Mouse (Mus musculus) forebrain, embryonic 12.5 days (tissue): ENCODE data around the gene Abcd2. TPM values are rescaled to one million over a fixed set of nuclear protein-coding genes. Genes with fewer than 3 reads are reported as not detected.

ENCODE experiments used
- ATAC-seq: fragments of 200-750 bp; cut with Nextera tagmentation; 2 replicates; pipeline ENCODE4 v1.8.0; 2017; ENCODE audit warnings: moderate TSS enrichment; ENCODE audit not compliant: low FRiP score
- H3K27ac ChIP-seq: fragments of 300-500 bp; sonication (generic); 2 replicates; pipeline ENCODE4 v1.5.1; 2016; ENCODE audit warnings: mild to moderate bottlenecking
- H3K27me3 ChIP-seq: fragments of 300-500 bp; sonication (generic); 2 replicates; pipeline ENCODE4 v1.6.1; 2016; ENCODE audit warnings: mild to moderate bottlenecking
- H3K36me3 ChIP-seq: fragments of 300-500 bp; sonication (generic); replicated peaks from 2 replicates; pipeline ENCODE4 v1.6.1; 2016; ENCODE audit warnings: mild to moderate bottlenecking
- H3K4me1 ChIP-seq: fragments of 300-500 bp; sonication (generic); 2 replicates; pipeline ENCODE4 v1.6.1; 2016
- H3K4me2 ChIP-seq: fragments of 300-500 bp; sonication (generic); 2 replicates; pipeline ENCODE4 v1.6.1; 2016; ENCODE audit warnings: mild to moderate bottlenecking, moderate library complexity
- H3K4me3 ChIP-seq: fragments of 300-500 bp; sonication (generic); replicated peaks from 2 replicates; pipeline ENCODE4 v1.5.1; 2016; ENCODE audit warnings: mild to moderate bottlenecking
- H3K9ac ChIP-seq: fragments of 300-500 bp; sonication (generic); 2 replicates; pipeline ENCODE4 v1.6.1; 2016; ENCODE audit warnings: mild to moderate bottlenecking
- H3K9me3 ChIP-seq: fragments of 300-500 bp; sonication (generic); 2 replicates; pipeline ENCODE4 v1.6.1; 2016
- WGBS: fragments of 180-500 bp; shearing (Covaris S2); methylation state at CpG from one replicate; pipeline ENCODE4 v1.1.7; 2016; 5-methylcytosine and 5-hydroxymethylcytosine counted together
- polyA plus RNA-seq: library from polyadenylated mRNA; unstranded; fragments of >200 nt; fragmentation: Nextera tagmentation; extraction: Ambion mirVana; gene quantifications from 2 replicates; pipeline ENCODE4 v1.2.1, GENCODE M21; 2016

Gene Abcd2
- polyA plus RNA-seq, 1 experiment from 2014 or later: 28.7 TPM

DNA sequence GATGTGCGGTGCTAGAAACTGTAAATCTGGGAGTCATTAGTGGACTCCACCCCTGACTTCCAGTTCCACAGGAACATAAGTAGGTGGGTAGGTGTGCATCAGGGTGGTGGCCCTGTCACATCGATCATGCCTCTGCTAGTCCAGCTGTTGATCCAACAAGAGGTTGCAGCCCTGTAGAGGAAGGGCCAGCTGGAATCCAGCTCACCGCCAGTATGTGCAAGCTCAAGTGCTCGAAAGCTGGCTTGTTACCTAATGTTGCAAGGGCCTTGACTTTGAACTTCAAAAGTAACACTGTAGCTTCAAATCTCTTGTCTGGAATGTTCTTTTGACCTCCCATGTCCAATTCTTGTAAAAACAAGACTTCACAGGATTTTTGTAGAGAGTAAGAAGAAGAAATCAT lies 67.0 kb downstream of the Abcd2 start:
- Histone ChIP-seq H3K36me3 (no peaks in the 10 kb centered on the region), H3K4me1 (no peaks in the 10 kb centered on the region), H3K27ac (no peak overlapping the region), H3K9me3 (no peaks in the 10 kb centered on the region), H3K27me3 (no peaks in the 10 kb centered on the region), H3K4me3 (no peak overlapping the region), H3K9ac (no peak overlapping the region), H3K4me2 (no peak overlapping the region)
- ATAC-seq: no peak
- WGBS: 92% methylated on average over 4 of the region's 4 CpGs

- Histone ChIP-seq H3K36me3 (no peaks in the 10 kb centered on the region), H3K4me3 (no peak overlapping the region), H3K4me1 (no peaks in the 10 kb centered on the region), H3K27ac (no peak overlapping the region), H3K27me3 (no peaks in the 10 kb centered on the region), H3K4me2 (no peak overlapping the region), H3K9ac (no peak overlapping the region), H3K9me3 (no peaks in the 10 kb centered on the region)
- ATAC-seq: no peak
- WGBS: 86% methylated on average over 7 of the region's 7 CpGs
Measured at GRCm38 (mm10) chr15:91112555-91113209, 78.9 kb downstream of the Abcd2 start.

- Histone ChIP-seq H3K9me3 (no peaks in the 10 kb centered on the region), H3K4me2 (no peak overlapping the region), H3K27ac (no peak overlapping the region), H3K4me3 (no peak overlapping the region), H3K4me1 (peaks cover 4% of the 10 kb centered on the region; the same call in 1 of the 2 replicates), H3K36me3 (no peaks in the 10 kb centered on the region), H3K27me3 (no peaks in the 10 kb centered on the region), H3K9ac (no peak overlapping the region)
- WGBS: 95% methylated on average over 5 of the region's 5 CpGs
- ATAC-seq: no peak
Measured at GRCm38 (mm10) chr15:91108102-91108659, 83.4 kb downstream of the Abcd2 start.

DNA sequence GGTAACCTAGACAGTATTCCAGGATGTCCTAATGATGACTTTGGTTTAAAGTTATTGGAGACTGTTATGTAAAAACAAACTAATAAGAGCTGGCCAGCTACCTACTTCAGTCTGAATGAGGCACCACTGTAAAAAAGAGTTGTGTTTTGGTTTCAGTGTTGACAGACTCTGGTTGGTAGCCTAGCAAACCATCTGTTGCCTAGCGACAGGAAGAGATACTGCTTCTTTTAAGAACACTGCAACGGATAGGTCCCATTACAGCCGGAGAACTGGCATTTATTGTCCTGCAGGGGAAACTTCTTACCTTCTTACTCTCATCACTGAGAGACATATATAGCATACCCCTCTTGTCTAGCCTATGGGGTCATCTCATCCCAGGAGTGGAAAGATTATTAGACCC lies 86.7 kb downstream of the Abcd2 start:
- H3K27ac ChIP-seq: no peak overlapping the region
- no peaks in the 10 kb centered on the region for H3K9me3 ChIP-seq
- H3K4me3 ChIP-seq: no peak overlapping the region
- H3K36me3 ChIP-seq: no peaks in the 10 kb centered on the region
- ATAC-seq: no peak
- no peak overlapping the region for H3K9ac ChIP-seq
- H3K27me3 ChIP-seq: no peaks in the 10 kb centered on the region
- no peak overlapping the region for H3K4me2 ChIP-seq
- 50% methylated on average over 3 of the region's 3 CpGs for whole genome bisulfite sequencing
- peaks cover 4% of the 10 kb centered on the region; the same call in 1 of the 2 replicates for H3K4me1 ChIP-seq

- H3K9me3 ChIP-seq: no peaks in the 10 kb centered on the region
- no peaks in the 10 kb centered on the region for H3K36me3 ChIP-seq
- no peak overlapping the region for H3K9ac ChIP-seq
- H3K4me1 ChIP-seq: peaks cover 4% of the 10 kb centered on the region; the same call in 1 of the 2 replicates
- H3K27me3 ChIP-seq: no peaks in the 10 kb centered on the region
- no peak overlapping the region for H3K4me2 ChIP-seq
- WGBS: 89% methylated on average over 1 of the region's 1 CpGs
- no peak overlapping the region for H3K4me3 ChIP-seq
- no peak overlapping the region for H3K27ac ChIP-seq
- ATAC-seq: no peak
Measured at GRCm38 (mm10) chr15:91104276-91104675, 87.3 kb downstream of the Abcd2 start.

DNA sequence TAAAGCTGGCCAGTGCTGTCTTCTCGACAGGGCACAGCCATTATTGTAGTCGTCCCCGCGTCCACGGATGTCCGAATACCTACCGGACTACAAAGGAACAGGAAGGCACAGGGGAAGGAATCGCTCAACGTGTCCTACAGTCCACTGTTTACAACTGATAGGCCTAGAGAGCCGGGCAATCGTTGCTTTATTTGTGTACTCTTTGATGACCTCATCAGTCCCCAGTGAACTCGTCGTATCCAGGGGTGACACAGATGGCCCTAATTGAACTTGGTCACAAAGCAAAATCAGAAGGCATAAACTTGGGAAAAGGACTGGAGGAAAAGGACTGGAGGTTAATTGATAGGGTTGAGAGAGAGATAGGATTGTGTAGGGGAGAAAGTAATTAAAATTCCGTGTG lies 87.8 kb downstream of the Abcd2 start:
- Histone ChIP-seq H3K4me2 (no peak overlapping the region), H3K4me3 (no peak overlapping the region), H3K9me3 (no peaks in the 10 kb centered on the region), H3K9ac (no peak overlapping the region), H3K27ac (no peak overlapping the region), H3K36me3 (no peaks in the 10 kb centered on the region), H3K4me1 (peaks cover 4% of the 10 kb centered on the region; the same call in 1 of the 2 replicates), H3K27me3 (no peaks in the 10 kb centered on the region)
- WGBS: 75% methylated on average over 14 of the region's 14 CpGs
- ATAC-seq: no peak

DNA sequence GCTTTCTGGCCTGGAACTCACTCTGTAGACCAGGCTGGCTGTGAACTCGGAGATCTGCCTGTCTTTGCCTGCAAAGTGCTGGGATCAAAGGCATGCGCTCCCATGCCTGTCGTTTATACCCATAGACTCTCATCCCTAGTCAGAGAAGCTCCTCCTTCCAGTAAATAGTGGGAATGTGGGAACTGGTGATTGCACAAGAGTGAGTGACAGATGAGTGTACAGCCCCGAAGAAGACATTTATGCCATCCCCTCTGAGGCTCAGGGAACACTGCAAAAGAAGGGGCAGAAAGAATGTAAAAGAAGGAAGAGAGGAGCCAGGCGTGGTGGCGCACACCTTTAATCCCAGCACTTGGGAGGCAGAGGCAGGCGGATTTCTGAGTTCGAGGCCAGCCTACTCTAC lies 88.3 kb downstream of the Abcd2 start:
- H3K27me3 ChIP-seq: no peaks in the 10 kb centered on the region
- no peaks in the 10 kb centered on the region for H3K36me3 ChIP-seq
- no peak overlapping the region for H3K4me3 ChIP-seq
- no peaks in the 10 kb centered on the region for H3K9me3 ChIP-seq
- no peak overlapping the region for H3K9ac ChIP-seq
- 95% methylated on average over 8 of the region's 8 CpGs for WGBS
- H3K4me2 ChIP-seq: no peak overlapping the region
- H3K4me1 ChIP-seq: peaks cover 4% of the 10 kb centered on the region; the same call in 1 of the 2 replicates
- no peak overlapping the region for H3K27ac ChIP-seq
- ATAC-seq: no peak

GRCm38 (mm10) chr15:91096606-91097005 lies 95.0 kb downstream of the Abcd2 start:
- no peak for ATAC-seq
- WGBS: 88% methylated on average over 6 of the region's 6 CpGs
- H3K27me3 ChIP-seq: no peaks in the 10 kb centered on the region

More at GRCm38 (mm10) chr15:91096606-91097005, 95.0 kb downstream of the Abcd2 start:
- H3K27ac ChIP-seq: no peak overlapping the region
- peaks cover 9% of the 10 kb centered on the region for H3K4me1 ChIP-seq
- no peak overlapping the region for H3K9ac ChIP-seq
- H3K4me3 ChIP-seq: no peak overlapping the region
- H3K36me3 ChIP-seq: no peaks in the 10 kb centered on the region
- no peak overlapping the region for H3K4me2 ChIP-seq
- H3K9me3 ChIP-seq: no peaks in the 10 kb centered on the region

Other genes starting within 250 kb of the Abcd2 start
- 49.5 and 49.6 TPM in 2 replicates for gene Kif21a, start 141.9 kb downstream of the Abcd2 start, polyA plus RNA-seq
- gene CN725425, start 7.7 kb upstream of the Abcd2 start, polyA plus RNA-seq: not detected in 2 replicates